23 mouse cellular contexts compared by ENCODE assay signal in the genomic region with DNA sequence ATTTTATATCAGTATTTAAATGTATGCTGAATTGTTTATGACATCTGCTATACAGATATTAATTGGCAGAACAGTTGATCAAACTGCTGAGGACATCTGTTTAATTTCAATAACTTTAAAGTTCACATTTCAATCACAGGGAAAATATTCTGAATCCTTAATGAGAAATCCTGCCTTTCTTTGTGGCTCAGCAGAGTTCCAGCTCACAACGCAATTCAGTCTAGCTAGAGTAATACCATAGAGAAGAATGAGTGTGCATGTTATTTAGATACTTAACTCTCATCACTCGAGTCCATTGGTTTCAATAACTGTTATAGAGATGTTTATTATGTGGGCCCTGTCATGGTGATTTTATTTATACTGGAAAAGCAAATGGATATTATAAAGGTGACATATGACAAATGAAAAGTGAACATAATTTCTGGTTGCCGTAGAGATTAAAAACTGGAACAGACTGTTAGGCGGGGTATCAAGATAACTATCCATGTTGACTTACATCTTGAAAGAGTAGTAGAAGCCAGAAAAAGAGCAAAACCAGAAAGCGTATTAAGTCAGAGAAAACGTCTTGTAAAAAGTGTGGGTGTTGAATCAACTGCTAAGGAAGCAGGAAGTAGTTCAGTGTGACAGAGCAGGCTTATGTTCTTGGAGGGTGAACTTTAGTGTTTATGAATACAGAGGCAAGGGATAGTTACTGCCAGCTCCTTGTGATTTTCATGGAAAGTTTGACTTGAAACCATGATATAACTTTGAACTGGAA.
DNase-seq lines count a peak whose midpoint lies in the region; ATAC-seq and TF ChIP-seq lines count a peak whose summit lies in the region.
"Had no signal": no experiment of that assay in that cellular context is flagged by ENCODE, and none has a peak within 500 bp of the region (broad histone marks: within the 10 kb centered on the region; RNA-seq: fewer than 3 reads in every experiment).

No protein-coding gene starts in this region.

- H3K27me3 ChIP-seq in forebrain, embryonic 13.5 days: no peaks in the 10 kb centered on the region
- H3K27me3 ChIP-seq in forebrain, embryonic 15.5 days: no peaks in the 10 kb centered on the region
- H3K27me3 ChIP-seq in kidney, embryonic 15.5 days: no peaks in the 10 kb centered on the region
- H3K27me3 ChIP-seq: heart, embryonic 13.5 days; limb, embryonic 13.5 days; liver, embryonic 12.5 days; midbrain, embryonic 13.5 days had no signal

- H3K4me3 ChIP-seq in forebrain, embryonic 13.5 days: no peak overlapping the region
- H3K4me3 ChIP-seq in forebrain, embryonic 15.5 days: no peak overlapping the region
- H3K4me3 ChIP-seq in layer of hippocampus, adult 2 months: no peak overlapping the region
- H3K4me3 ChIP-seq in kidney, embryonic 15.5 days (replicated peaks): no peak overlapping the region
- H3K4me3 ChIP-seq: heart, embryonic 13.5 days; limb, embryonic 13.5 days; liver, embryonic 12.5 days; midbrain, embryonic 13.5 days had no signal

- no peak overlapping the region for H3K4me2 ChIP-seq in forebrain, embryonic 13.5 days
- no peak overlapping the region for H3K4me2 ChIP-seq in forebrain, embryonic 15.5 days (replicated peaks)
- H3K4me2 ChIP-seq in kidney, embryonic 15.5 days: no peak overlapping the region
- H3K4me2 ChIP-seq: heart, embryonic 13.5 days; limb, embryonic 13.5 days; liver, embryonic 12.5 days; midbrain, embryonic 13.5 days had no signal

- no peak overlapping the region for H3K9ac ChIP-seq in forebrain, embryonic 13.5 days
- no peak overlapping the region for H3K9ac ChIP-seq in forebrain, embryonic 15.5 days (replicated peaks)
- H3K9ac ChIP-seq in kidney, embryonic 15.5 days: no peak overlapping the region
- H3K9ac ChIP-seq: heart, embryonic 13.5 days; limb, embryonic 13.5 days; liver, embryonic 12.5 days; midbrain, embryonic 13.5 days had no signal

- no peaks in the 10 kb centered on the region for H3K9me3 ChIP-seq in forebrain, embryonic 13.5 days (replicated peaks)
- no peaks in the 10 kb centered on the region for H3K9me3 ChIP-seq in forebrain, embryonic 15.5 days
- H3K9me3 ChIP-seq in kidney, embryonic 15.5 days (replicated peaks): no peaks in the 10 kb centered on the region
- H3K9me3 ChIP-seq: G1E; heart, embryonic 13.5 days; limb, embryonic 13.5 days; liver, embryonic 12.5 days; midbrain, embryonic 13.5 days had no signal

- ATAC-seq in forebrain, embryonic 13.5 days: peak; percentile 41; the same call in 1 of the 2 replicates
- no peak for ATAC-seq in forebrain, embryonic 15.5 days (replicated peaks)
- peak; percentile 42 for ATAC-seq in granulocyte monocyte progenitor cell, adult 5-6 weeks (replicated peaks; ENCODE audit: poor library complexity, severe bottlenecking)
- ATAC-seq in kidney, embryonic 15.5 days (replicated peaks; ENCODE audit: low FRiP score): no peak
- ATAC-seq: hindbrain, embryonic 16.5 days; intestine, embryonic 16.5 days; liver, embryonic 12.5 days; midbrain, embryonic 13.5 days had no signal

- no peaks in the 10 kb centered on the region for H3K36me3 ChIP-seq in forebrain, embryonic 13.5 days (ENCODE audit: poor library complexity, severe bottlenecking)
- no peaks in the 10 kb centered on the region for H3K36me3 ChIP-seq in forebrain, embryonic 15.5 days
- H3K36me3 ChIP-seq in kidney, embryonic 15.5 days: no peaks in the 10 kb centered on the region
- H3K36me3 ChIP-seq: G1E; heart, embryonic 13.5 days; limb, embryonic 13.5 days; liver, embryonic 12.5 days; midbrain, embryonic 13.5 days had no signal

- DNase-seq in layer of hippocampus, adult 2 months (ENCODE audit: low spot score in 2 of 2): peak in 1 of 2 experiments; percentile 21
- DNase-seq in layer of hippocampus, adult 9-10 months (ENCODE audit: low spot score): no peak
- DNase-seq in 416B (ENCODE audit: low read depth): peak; percentile 48
- DNase-seq in heart, postnatal 10 days: no peak
- DNase-seq: adrenal gland, adult 8-10 months; cerebellum, adult 11-12 months; cerebellum, postnatal 10 days; heart, postnatal 14 days; kidney, adult 8-10 months; kidney, postnatal 10 days; lung, adult 18-20 months; lung, postnatal 14 days had no signal

- intact Hi-C loops in heart, postnatal 10 days (cut with DNase I): no loop called here

- TF ChIP-seq CTCF in layer of hippocampus, adult 2 months (conservative IDR thresholded peaks at IDR 0.05): no peak

- no peak overlapping the region for H3K27ac ChIP-seq in forebrain, embryonic 13.5 days
- H3K27ac ChIP-seq in forebrain, embryonic 15.5 days (replicated peaks): no peak overlapping the region
- H3K27ac ChIP-seq in layer of hippocampus, adult 2 months: peak overlapping the region; percentile 49; the same call in 1 of the 2 replicates
- H3K27ac ChIP-seq in kidney, embryonic 15.5 days: no peak overlapping the region
- H3K27ac ChIP-seq: limb, embryonic 13.5 days; liver, embryonic 12.5 days; midbrain, embryonic 13.5 days had no signal

- WGBS in forebrain, embryonic 13.5 days: 78% methylated on average over 6 of the region's 6 CpGs
- 69% methylated on average over 6 of the region's 6 CpGs for WGBS in forebrain, embryonic 15.5 days
- WGBS in kidney, embryonic 15.5 days: 81% methylated on average over 6 of the region's 6 CpGs

- H3K4me1 ChIP-seq in forebrain, embryonic 13.5 days: no peaks in the 10 kb centered on the region
- no peaks in the 10 kb centered on the region for H3K4me1 ChIP-seq in forebrain, embryonic 15.5 days
- no peaks in the 10 kb centered on the region for H3K4me1 ChIP-seq in kidney, embryonic 15.5 days
- H3K4me1 ChIP-seq: limb, embryonic 13.5 days; liver, embryonic 12.5 days; midbrain, embryonic 13.5 days had no signal

Comparison
In these comparisons a context has a peak if more than half of its experiments do, and no peak if none do; other contexts are left out.
1. ATAC-seq: peak in forebrain, embryonic 13.5 days (single experiment) and granulocyte monocyte progenitor cell, adult 5-6 weeks (single experiment); none in forebrain, embryonic 15.5 days (single experiment) and kidney, embryonic 15.5 days (single experiment).